Mouse (Mus musculus) G1E (cell line): ENCODE measurements at regions not wholly inside any gene's neighbourhood (a gene's known extent, or its start where the extent isn't known, plus 50 kb on each side); places are given as distances from the start of the nearest gene placed in this dataset.

Source experiments
- ATAC-seq: 2 replicates; pipeline ENCODE4 v1.8.0; 2016; ENCODE audit warnings: mild to moderate bottlenecking; ENCODE audit not compliant: insufficient number of reproducible peaks, poor library complexity, low FRiP score, severe bottlenecking; ENCODE audit errors: extremely low read depth
- DNase-seq: peaks from one replicate; pipeline ENCODE4 v3.0.0; 2012; ENCODE audit warnings: low spot score
- H3K27me3 ChIP-seq: 2 replicates; pipeline ENCODE4 v1.6.1; 2012; ENCODE audit warnings: mild to moderate bottlenecking, low read length, inconsistent platforms; ENCODE audit not compliant: insufficient read depth
- H3K36me3 ChIP-seq: replicated peaks from 2 replicates; pipeline ENCODE3; 2012; ENCODE audit warnings: mild to moderate bottlenecking, inconsistent platforms
- H3K4me1 ChIP-seq: 2 replicates; pipeline ENCODE4 v1.6.1; 2012; ENCODE audit warnings: low read depth, low read length, inconsistent platforms, mixed read lengths; ENCODE audit not compliant: insufficient read depth
- H3K4me3 ChIP-seq: 2 replicates; pipeline ENCODE4 v1.5.1; 2012; ENCODE audit warnings: low read depth, mild to moderate bottlenecking, inconsistent platforms, low read length, moderate library complexity, mixed read lengths
- H3K9me3 ChIP-seq: replicated peaks from 2 replicates; pipeline ENCODE4 v1.6.1; 2012; ENCODE audit warnings: inconsistent platforms
- CTCF ChIP-seq: IDR thresholded peaks from 2 replicates; pipeline ENCODE4 v1.5.1; 2012; ENCODE audit warnings: low read depth, low read length, inconsistent platforms, mixed read lengths
- GATA1 ChIP-seq: IDR thresholded peaks from 2 replicates; pipeline ENCODE4 v1.6.1; 2012; ENCODE audit warnings: borderline replicate concordance, low read length, inconsistent platforms, mixed read lengths
- GATA2 ChIP-seq: IDR thresholded peaks from 2 replicates; pipeline ENCODE4 v1.6.1; 2012; ENCODE audit warnings: low read depth, low read length, inconsistent platforms, borderline replicate concordance
- POLR2AphosphoS5 ChIP-seq: IDR thresholded peaks from 2 replicates; pipeline ENCODE4 v1.6.1; 2012; ENCODE audit warnings: low read depth, low read length, inconsistent platforms; ENCODE audit not compliant: insufficient replicate concordance
- TAL1 ChIP-seq: conservative IDR thresholded peaks from 2 replicates; pipeline ENCODE4 v1.6.1; 2012; ENCODE audit warnings: low read depth, low read length, inconsistent platforms, mixed read lengths

DNA sequence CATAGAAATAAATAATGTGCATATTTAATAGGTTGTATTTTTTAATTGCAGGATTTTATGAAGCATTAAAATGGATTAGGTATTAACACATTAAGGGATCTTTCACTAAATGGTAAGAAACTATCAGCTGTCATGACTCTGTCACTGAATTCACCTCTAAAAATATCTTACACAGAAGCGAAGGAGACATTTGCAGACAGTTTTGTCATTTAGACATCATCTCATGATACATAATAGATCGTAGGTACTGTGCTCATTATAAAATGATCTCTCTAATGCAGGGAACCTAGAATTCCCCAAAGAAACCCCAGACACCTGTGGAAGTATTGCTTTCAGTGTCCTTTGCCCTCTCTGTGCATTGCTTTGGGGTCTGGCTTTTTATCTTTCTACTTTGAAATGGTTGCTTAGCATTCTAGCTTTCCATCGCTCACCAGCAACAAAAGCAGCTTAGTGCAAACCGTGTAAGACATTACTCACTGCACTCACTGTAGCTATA is 1270.5 kb downstream of the Olfm4 start:
- Histone ChIP-seq H3K4me3 (no peak overlapping the region), H3K27me3 (no peaks in the 10 kb centered on the region), H3K36me3 (no peaks in the 10 kb centered on the region), H3K4me1 (no peaks in the 10 kb centered on the region), H3K9me3 (0 out of 2 replicates have a peak, but pooled peaks cover 5% of the 10 kb centered on the region)
- TF ChIP-seq GATA2 = no peak
- no peak for TF ChIP-seq TAL1
- TF ChIP-seq GATA1 = no peak
- TF ChIP-seq POLR2AphosphoS5 = no peak
- no peak for DNase-seq
- no peak for ATAC-seq

DNA sequence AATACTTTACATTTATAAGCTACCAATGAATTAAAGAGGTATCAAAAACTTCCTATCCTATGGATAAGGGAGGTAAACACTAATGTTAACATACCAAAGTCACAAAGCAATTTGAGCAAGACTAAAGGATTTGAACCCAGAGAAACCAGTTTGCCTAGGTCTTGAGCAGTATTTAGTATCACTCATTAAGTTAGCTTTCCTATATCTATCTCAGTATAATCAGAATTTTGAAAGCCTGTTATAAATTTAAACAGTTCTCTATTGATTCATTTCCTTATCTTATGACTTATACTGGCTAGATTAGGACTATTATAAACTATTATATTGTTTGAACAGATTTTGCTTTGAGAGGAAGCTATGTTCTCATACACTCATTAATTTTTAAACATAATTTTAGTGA is 1271.5 kb downstream of the Olfm4 start:
- Histone ChIP-seq H3K9me3 (0 out of 2 replicates have a peak, but pooled peaks cover 5% of the 10 kb centered on the region), H3K36me3 (no peaks in the 10 kb centered on the region), H3K4me3 (no peak overlapping the region), H3K4me1 (no peaks in the 10 kb centered on the region), H3K27me3 (no peaks in the 10 kb centered on the region)
- DNase-seq (no peak), ATAC-seq (no peak)
- TF ChIP-seq POLR2AphosphoS5 = no peak
- no peak for TF ChIP-seq CTCF
- TF ChIP-seq TAL1 = no peak
- no peak for TF ChIP-seq GATA1
- no peak for TF ChIP-seq GATA2

DNA sequence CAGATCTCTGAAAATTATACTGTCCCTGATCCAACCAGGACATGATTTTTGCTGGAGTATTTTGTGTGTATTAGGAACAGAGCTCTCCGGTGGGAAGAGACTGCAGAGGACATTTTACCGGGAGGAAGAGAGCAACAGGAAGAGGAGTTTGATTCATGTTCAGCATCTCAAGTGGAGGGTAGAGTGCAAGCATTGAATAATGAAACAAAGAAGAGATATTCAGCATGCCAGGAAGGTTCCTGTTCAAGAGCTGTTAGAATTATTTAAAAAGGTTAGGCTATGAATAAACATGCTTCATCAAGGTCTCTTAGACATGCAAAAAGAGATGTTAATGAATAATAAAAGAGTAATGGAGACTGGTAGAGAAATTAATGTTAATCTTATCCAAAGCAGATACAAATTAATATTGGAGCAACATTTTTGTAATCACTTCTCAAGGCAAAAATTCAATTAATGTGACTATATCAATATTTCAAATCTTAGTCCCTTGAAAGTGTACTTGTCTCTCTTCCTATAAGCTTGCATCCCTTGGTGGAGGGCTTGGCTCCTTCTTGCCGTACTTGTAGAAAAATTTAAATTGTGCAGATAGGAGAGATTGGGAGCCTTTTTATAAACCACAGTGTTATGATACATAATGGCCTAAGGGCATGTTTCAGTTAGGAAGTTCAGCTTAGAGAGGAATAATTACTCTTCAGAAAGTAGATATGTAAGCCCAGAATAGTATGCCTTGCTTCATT is 1283.9 kb downstream of the Olfm4 start:
- Histone ChIP-seq H3K4me1 (no peaks in the 10 kb centered on the region), H3K36me3 (no peaks in the 10 kb centered on the region), H3K4me3 (no peak overlapping the region), H3K27me3 (no peaks in the 10 kb centered on the region), H3K9me3 (peaks cover 3% of the 10 kb centered on the region; the same call in 1 of the 2 replicates)
- DNase-seq (no peak), ATAC-seq (no peak)
- TF ChIP-seq POLR2AphosphoS5 = no peak
- TF ChIP-seq CTCF = no peak
- TF ChIP-seq GATA2 = no peak
- TF ChIP-seq GATA1 = no peak
- TF ChIP-seq TAL1 = no peak

DNA sequence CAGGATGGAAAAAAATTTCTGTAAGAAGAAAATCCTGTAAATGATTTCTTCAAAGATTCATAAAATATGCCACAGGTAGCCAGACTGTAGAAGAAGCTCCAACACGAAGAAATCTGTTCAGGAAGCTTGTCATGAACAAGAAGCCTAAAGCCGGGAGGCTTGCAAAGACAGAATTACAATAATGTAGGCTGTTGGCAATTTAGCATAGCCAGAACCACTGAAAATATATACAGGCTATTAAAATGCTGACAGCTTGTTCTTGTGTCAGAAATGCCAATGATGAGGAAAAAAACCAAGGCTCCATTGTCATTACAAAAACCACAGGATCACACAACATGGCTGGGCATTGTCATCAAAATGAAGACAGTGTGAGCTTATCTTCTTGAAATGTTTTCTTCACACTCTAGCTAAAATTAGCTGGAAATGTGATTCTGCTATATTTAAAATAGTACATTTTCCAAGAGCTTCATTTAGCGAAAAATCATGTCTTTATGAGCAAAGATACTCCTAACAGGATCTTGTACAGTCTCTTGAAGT is 1303.7 kb downstream of the Olfm4 start:
- Histone ChIP-seq H3K9me3 (peaks cover 2% of the 10 kb centered on the region; the same call in 1 of the 2 replicates), H3K4me1 (no peaks in the 10 kb centered on the region), H3K4me3 (no peak overlapping the region), H3K36me3 (no peaks in the 10 kb centered on the region), H3K27me3 (no peaks in the 10 kb centered on the region)
- TF ChIP-seq GATA2 = no peak
- no peak for TF ChIP-seq TAL1
- no peak for TF ChIP-seq GATA1
- no peak for TF ChIP-seq POLR2AphosphoS5
- no peak for TF ChIP-seq CTCF
- DNase-seq (no peak), ATAC-seq (no peak)

DNA sequence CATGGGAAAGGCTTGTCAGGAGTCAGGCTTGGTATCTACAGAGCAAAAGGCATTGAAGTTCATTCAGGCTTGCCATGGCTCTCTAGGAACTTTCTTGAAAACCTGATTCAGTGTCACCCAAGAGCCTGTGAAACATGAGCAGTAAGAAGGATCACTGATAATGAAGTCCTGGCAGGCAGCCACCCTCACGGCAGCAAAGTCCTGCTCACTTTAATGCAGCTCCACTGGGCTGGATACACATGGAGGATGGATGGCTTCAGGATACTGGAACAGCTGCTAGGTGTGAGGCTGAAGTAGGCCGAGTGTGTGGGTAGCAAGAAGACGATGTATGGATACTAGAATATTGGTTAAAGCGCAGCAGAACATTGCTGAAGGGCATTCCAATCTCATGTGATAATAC is 1323.3 kb downstream of the Olfm4 start:
- 0 out of 2 replicates have a peak, but pooled peaks have one; percentile 5 for ATAC-seq
- no peaks in the 10 kb centered on the region for H3K4me1 ChIP-seq

DNA sequence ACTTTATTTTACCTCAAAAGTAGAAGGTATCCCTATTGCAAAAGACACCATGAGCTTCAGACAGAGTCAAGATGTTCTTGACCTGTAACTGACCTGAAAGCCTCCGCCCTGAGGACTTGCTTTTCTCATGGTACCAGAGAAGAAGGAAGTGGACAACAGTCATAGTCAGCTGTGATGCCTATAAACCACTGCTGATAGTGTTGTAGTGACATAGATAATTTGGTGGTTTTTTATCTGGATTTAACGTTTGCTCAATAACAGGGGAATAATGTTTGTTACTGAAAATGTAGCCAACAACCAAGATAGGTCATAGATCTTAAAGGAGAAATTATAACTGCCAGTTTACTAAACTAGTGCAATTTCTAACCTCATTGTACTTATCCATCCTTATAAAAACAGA is 1357.2 kb downstream of the Olfm4 start:
- no peak overlapping the region for H3K4me3 ChIP-seq
- no peak for TF ChIP-seq TAL1
- no peaks in the 10 kb centered on the region for H3K4me1 ChIP-seq
- no peaks in the 10 kb centered on the region for H3K27me3 ChIP-seq
- no peaks in the 10 kb centered on the region for H3K36me3 ChIP-seq
- ATAC-seq (no peak), DNase-seq (no peak)
- peaks cover 8% of the 10 kb centered on the region; the same call in 1 of the 2 replicates for H3K9me3 ChIP-seq

More for the DNA sequence above, 1323.3 kb downstream of the Olfm4 start:
- H3K9me3 ChIP-seq = peaks cover 10% of the 10 kb centered on the region
- TF ChIP-seq GATA2 (no peak), CTCF (no peak), GATA1 (no peak), POLR2AphosphoS5 (no peak), TAL1 (no peak)
- H3K4me3 ChIP-seq = no peak overlapping the region
- H3K27me3 ChIP-seq = no peaks in the 10 kb centered on the region
- H3K36me3 ChIP-seq = no peaks in the 10 kb centered on the region
- no peak for DNase-seq
